Mouse (Mus musculus) MEL (cell line): ENCODE measurements around the gene Sgcd. TPM values are rescaled to one million over a fixed set of nuclear protein-coding genes. Genes with fewer than 3 reads are reported as not detected.

Experiments
- DNase-seq: peaks from one replicate; pipeline ENCODE4 v3.0.0; 2011; ENCODE audit warnings: low read depth, low spot score
- H3K27ac ChIP-seq: 2 replicates; pipeline ENCODE4 v1.5.1; 2012; ENCODE audit warnings: low read depth, mild to moderate bottlenecking, control low read depth, low read length, moderate library complexity; ENCODE audit not compliant: control insufficient read depth
- H3K27me3 ChIP-seq, 2 experiments: fragments of 150-350 bp in 1 of 2; sonication (generic) in 1 of 2; 2 replicates each; pipeline ENCODE4 v1.6.1; 2012; ENCODE audit warnings: low read length in 2 of 2, mild to moderate bottlenecking in 2 of 2, improper control_type of control experiment in 1 of 2, moderate library complexity in 1 of 2; ENCODE audit not compliant: insufficient read depth in 2 of 2, control insufficient read depth in 1 of 2
- H3K36me3 ChIP-seq, 2 experiments: 2 replicates each; pipeline ENCODE4 v1.6.1; 2012 to 2014; ENCODE audit warnings: low read length in 2 of 2, improper control_type of control experiment in 1 of 2, inconsistent platforms in 1 of 2, mild to moderate bottlenecking in 1 of 2; ENCODE audit not compliant: insufficient read depth in 2 of 2, control insufficient read depth in 1 of 2
- H3K4me1 ChIP-seq, 2 experiments: fragments of 150-350 bp in 1 of 2; sonication (generic) in 1 of 2; 2 replicates each; pipeline ENCODE4 v1.6.1; 2012; ENCODE audit warnings: low read length in 2 of 2, improper control_type of control experiment in 1 of 2, mild to moderate bottlenecking in 1 of 2; ENCODE audit not compliant: insufficient read depth in 2 of 2, control insufficient read depth in 1 of 2
- H3K4me3 ChIP-seq, 2 experiments: fragments of 150-350 bp in 1 of 2; sonication (generic) in 1 of 2; 2 replicates each; pipeline ENCODE4 v1.5.1; 2012; ENCODE audit warnings: low read depth in 2 of 2, low read length in 2 of 2, mild to moderate bottlenecking in 2 of 2, moderate library complexity in 2 of 2, control low read depth in 1 of 2, improper control_type of control experiment in 1 of 2; ENCODE audit not compliant: control insufficient read depth in 1 of 2, insufficient read depth in 1 of 2
- H3K79me2 ChIP-seq: 2 replicates; pipeline ENCODE4 v1.6.1; 2012; ENCODE audit warnings: mild to moderate bottlenecking, low read length, moderate library complexity; ENCODE audit not compliant: control insufficient read depth, poor library complexity, insufficient read depth
- H3K9ac ChIP-seq: 2 replicates; pipeline ENCODE4 v1.6.1; 2012; ENCODE audit warnings: low read depth, mild to moderate bottlenecking, control low read depth, low read length, moderate library complexity; ENCODE audit not compliant: control insufficient read depth, poor library complexity, severe bottlenecking
- H3K9me3 ChIP-seq: fragments of 150-350 bp; sonication (generic); replicated peaks from 2 replicates; pipeline ENCODE4 v1.6.1; 2012; ENCODE audit warnings: mild to moderate bottlenecking, low read length, improper control_type of control experiment, moderate library complexity; ENCODE audit not compliant: insufficient read depth
- BHLHE40 ChIP-seq: IDR thresholded peaks from 2 replicates; pipeline ENCODE4 v1.6.1; 2012; ENCODE audit warnings: low read depth, mild to moderate bottlenecking, inconsistent platforms, low read length, improper control_type of control experiment, borderline replicate concordance
- CHD2 ChIP-seq: IDR thresholded peaks from 2 replicates; pipeline ENCODE4 v1.6.1; 2011; ENCODE audit warnings: low read length, improper control_type of control experiment
- CTCF ChIP-seq, 3 experiments: IDR thresholded peaks in 2 of 3; conservative IDR thresholded peaks in 1 of 3; 2 replicates each; pipeline ENCODE4 v1.5.1; 2011 to 2012; ENCODE audit warnings: low read length in 3 of 3, low read depth in 2 of 3, mild to moderate bottlenecking in 2 of 3, improper control_type of control experiment in 1 of 3, inconsistent platforms in 1 of 3, mixed read lengths in 1 of 3, moderate library complexity in 1 of 3; ENCODE audit not compliant: control insufficient read depth in 1 of 3, insufficient read depth in 1 of 3, poor library complexity in 1 of 3, severe bottlenecking in 1 of 3
- E2F4 ChIP-seq: IDR thresholded peaks from 2 replicates; pipeline ENCODE4 v1.6.1; 2011; ENCODE audit warnings: low read depth, low read length, improper control_type of control experiment, borderline replicate concordance
- ELF1 ChIP-seq: IDR thresholded peaks from 2 replicates; pipeline ENCODE4 v1.6.1; 2014; ENCODE audit warnings: low read depth, mild to moderate bottlenecking, inconsistent platforms, low read length, improper control_type of control experiment, moderate library complexity
- EP300 ChIP-seq, 2 experiments: IDR thresholded peaks; 2 replicates each; pipeline ENCODE4 v1.6.1; 2011; ENCODE audit warnings: improper control_type of control experiment in 2 of 2, low read length in 2 of 2, low read depth in 1 of 2, mild to moderate bottlenecking in 1 of 2
- ETS1 ChIP-seq: IDR thresholded peaks from 2 replicates; pipeline ENCODE4 v1.6.1; 2012; ENCODE audit warnings: low read depth, mild to moderate bottlenecking, inconsistent platforms, low read length, improper control_type of control experiment, moderate library complexity
- GATA1 ChIP-seq: IDR thresholded peaks from 2 replicates; pipeline ENCODE4 v1.6.1; 2011; ENCODE audit warnings: low read depth, low read length, improper control_type of control experiment
- JUND ChIP-seq: IDR thresholded peaks from 2 replicates; pipeline ENCODE4 v1.6.1; 2011; ENCODE audit warnings: low read depth, mild to moderate bottlenecking, improper control_type of control experiment, low read length
- MAFK ChIP-seq: IDR thresholded peaks from 2 replicates; pipeline ENCODE4 v1.6.1; 2011; ENCODE audit warnings: low read depth, mild to moderate bottlenecking, low read length, improper control_type of control experiment, borderline replicate concordance
- MAX ChIP-seq: IDR thresholded peaks from 2 replicates; pipeline ENCODE4 v1.6.1; 2011; ENCODE audit warnings: low read length, improper control_type of control experiment
- MAZ ChIP-seq: IDR thresholded peaks from 2 replicates; pipeline ENCODE4 v1.6.1; 2012; ENCODE audit warnings: low read depth, mild to moderate bottlenecking, inconsistent platforms, low read length, improper control_type of control experiment
- MEF2A ChIP-seq: IDR thresholded peaks from 2 replicates; pipeline ENCODE4 v1.6.1; 2014; ENCODE audit warnings: low read depth, mild to moderate bottlenecking, inconsistent platforms, low read length, improper control_type of control experiment; ENCODE audit not compliant: poor library complexity, insufficient replicate concordance, severe bottlenecking; ENCODE audit errors: extremely low read depth
- MXI1 ChIP-seq: IDR thresholded peaks from 2 replicates; pipeline ENCODE4 v1.6.1; 2011; ENCODE audit warnings: mild to moderate bottlenecking, low read depth, low read length, improper control_type of control experiment
- MYB ChIP-seq: IDR thresholded peaks from 2 replicates; pipeline ENCODE4 v1.6.1; 2011; ENCODE audit warnings: mild to moderate bottlenecking, low read depth, low read length, improper control_type of control experiment
- POLR2AphosphoS2 ChIP-seq: IDR thresholded peaks from 2 replicates; pipeline ENCODE4 v1.6.1; 2011; ENCODE audit warnings: low read length, improper control_type of control experiment
- RCOR1 ChIP-seq: IDR thresholded peaks from 2 replicates; pipeline ENCODE4 v1.6.1; 2012; ENCODE audit warnings: low read depth, mild to moderate bottlenecking, inconsistent platforms, low read length, improper control_type of control experiment
- SIN3A ChIP-seq: IDR thresholded peaks from 2 replicates; pipeline ENCODE4 v1.6.1; 2012; ENCODE audit warnings: low read length, improper control_type of control experiment, inconsistent platforms
- TAL1 ChIP-seq: IDR thresholded peaks from 2 replicates; pipeline ENCODE4 v1.6.1; 2012; ENCODE audit warnings: mild to moderate bottlenecking, inconsistent platforms, low read length, moderate library complexity, mixed read lengths
- TBP ChIP-seq: IDR thresholded peaks from 2 replicates; pipeline ENCODE4 v1.8.0; 2011; ENCODE audit warnings: low read depth, low read length, improper control_type of control experiment
- TCF12 ChIP-seq: IDR thresholded peaks from 2 replicates; pipeline ENCODE4 v1.6.1; 2014; ENCODE audit warnings: low read depth, mild to moderate bottlenecking, inconsistent platforms, low read length, improper control_type of control experiment, moderate library complexity
- UBTF ChIP-seq: IDR thresholded peaks from 2 replicates; pipeline ENCODE4 v1.6.1; 2012; ENCODE audit warnings: low read depth, mild to moderate bottlenecking, inconsistent platforms, low read length, improper control_type of control experiment, moderate library complexity, borderline replicate concordance; ENCODE audit not compliant: insufficient read depth
- ZC3H11A ChIP-seq: IDR thresholded peaks from 2 replicates; pipeline ENCODE4 v1.6.1; 2012; ENCODE audit warnings: low read depth, mild to moderate bottlenecking, inconsistent platforms, low read length, improper control_type of control experiment
- ZMIZ1 ChIP-seq: IDR thresholded peaks from 2 replicates; pipeline ENCODE4 v1.6.1; 2012; ENCODE audit warnings: low read depth, mild to moderate bottlenecking, inconsistent platforms, low read length, improper control_type of control experiment, moderate library complexity
- ZNF384 ChIP-seq: IDR thresholded peaks from 2 replicates; pipeline ENCODE4 v1.6.1; 2012; ENCODE audit warnings: low read depth, mild to moderate bottlenecking, inconsistent platforms, low read length, improper control_type of control experiment
- polyA plus RNA-seq, 2 experiments: library from polyadenylated mRNA; stranded (reverse) in 1 of 2; unstranded in 1 of 2; fragments of >175 nt in 1 of 2; fragments of >200 nt in 1 of 2; gene quantifications; 2 replicates each; pipeline versions ENCODE4 v1.2.1 to v1.2.4; 2012; ENCODE audit warnings: low replicate concordance in 2 of 2, low read depth in 1 of 2; ENCODE audit not compliant: insufficient read length in 2 of 2, insufficient read depth in 1 of 2, missing spikeins in 1 of 2
- total RNA-seq: library from RNA; depleted of rRNA; stranded (reverse); fragments of 300-350 nt; gene quantifications from 2 replicates; pipeline ENCODE4 v1.2.3, GENCODE M21; 2012

Gene Sgcd
- total and polyA plus RNA-seq, 3 experiments, result not detected

- H3K27ac ChIP-seq, result no peak overlapping the region
- H3K4me1 ChIP-seq, result no peaks in the 10 kb centered on the region
- no peak overlapping the region for H3K4me3 ChIP-seq
- no peaks in the 10 kb centered on the region for H3K9me3 ChIP-seq
- H3K36me3 ChIP-seq, result no peaks in the 10 kb centered on the region
- TF ChIP-seq MYB (no peak), MXI1 (no peak), TAL1 (no peak), E2F4 (no peak), RCOR1 (no peak), MAFK (no peak), GATA1 (no peak), TCF12 (no peak), TBP (no peak), MAZ (no peak), ETS1 (no peak), POLR2AphosphoS2 (no peak), BHLHE40 (no peak), MEF2A (no peak), ZC3H11A (no peak), CHD2 (no peak), UBTF (no peak)
- H3K9ac ChIP-seq, result no peak overlapping the region
- DNase-seq, result no peak
- no peaks in the 10 kb centered on the region for H3K27me3 ChIP-seq
- H3K79me2 ChIP-seq, result no peaks in the 10 kb centered on the region
Observed at GRCm38 (mm10) chr11:47378843-47379629, 609.7 kb downstream of the Sgcd start.

- no peak overlapping the region for H3K27ac ChIP-seq
- no peaks in the 10 kb centered on the region for H3K9me3 ChIP-seq
- TF ChIP-seq EP300 (IDR thresholded peaks at IDR 0.05; ENCODE audit: low read depth in 1 of 2, low read length in 2 of 2), result no peak
- TF ChIP-seq MAX, result no peak
- TF ChIP-seq GATA1, result no peak
- no peak for TF ChIP-seq E2F4
- no peak for TF ChIP-seq MAFK
- TF ChIP-seq ZMIZ1, result no peak
- TF ChIP-seq CTCF (IDR thresholded peaks at IDR 0.05 in 2 of 3, conservative IDR thresholded peaks at IDR 0.05 in 1 of 3; ENCODE audit: control insufficient read depth in 1 of 3, insufficient read depth in 1 of 3, low read depth in 2 of 3, low read length in 3 of 3, poor library complexity in 1 of 3, severe bottlenecking in 1 of 3), result no peak
- no peak for TF ChIP-seq SIN3A
- TF ChIP-seq ELF1, result no peak
- TF ChIP-seq ZC3H11A, result no peak
- no peak for TF ChIP-seq ZNF384
- TF ChIP-seq RCOR1, result no peak
- no peak for TF ChIP-seq JUND
- no peak for TF ChIP-seq TBP
- no peaks in the 10 kb centered on the region for H3K27me3 ChIP-seq
- H3K4me3 ChIP-seq, result no peak overlapping the region
- no peaks in the 10 kb centered on the region for H3K4me1 ChIP-seq
- H3K79me2 ChIP-seq, result no peaks in the 10 kb centered on the region
- H3K36me3 ChIP-seq, result no peaks in the 10 kb centered on the region
- no peak for DNase-seq
- no peak overlapping the region for H3K9ac ChIP-seq
Observed at GRCm38 (mm10) chr11:47377421-47377820, 611.3 kb downstream of the Sgcd start.
